Mouse (Mus musculus) adrenal gland, adult (tissue): Measurements from ENCODE around the gene Strn4.

Source experiments
- DNase-seq, 2 experiments: peaks; one replicate each; pipeline ENCODE4 v3.0.0; 2022 to 2023; ENCODE audit warnings: low spot score in 1 of 2; ENCODE audit not compliant: inconsistent age in 2 of 2

Gene Strn4

GRCm38 (mm10) chr7:16875310-16875325, 59.4 kb downstream of the Strn4 start, which contains the start of gene Dact3:
Dact3 (plus strand) TSS chr7:16875317.
- no peak for DNase-seq

- no peak for DNase-seq
Observed at GRCm38 (mm10) chr7:16875326-16875725, 59.6 kb downstream of the Strn4 start.

- peak in 1 of 2 experiments; percentile 37 for DNase-seq
Observed at GRCm38 (mm10) chr7:16876006-16876405, 60.3 kb downstream of the Strn4 start.

- DNase-seq: peak; percentile 45 to 54
Observed at GRCm38 (mm10) chr7:16876608-16877007, 60.9 kb downstream of the Strn4 start.

GRCm38 (mm10) chr7:16877717-16878116, 62.0 kb downstream of the Strn4 start:
- DNase-seq: no peak

- no peak for DNase-seq
Observed at GRCm38 (mm10) chr7:16879796-16880547, 64.3 kb downstream of the Strn4 start.

- DNase-seq: no peak
Observed at GRCm38 (mm10) chr7:16880615-16881014, 64.9 kb downstream of the Strn4 start.

- DNase-seq: no peak
Observed at GRCm38 (mm10) chr7:16883162-16883561, 67.5 kb downstream of the Strn4 start.

GRCm38 (mm10) chr7:16884334-16884733, 68.6 kb downstream of the Strn4 start:
- DNase-seq: no peak

GRCm38 (mm10) chr7:16885271-16885776, 69.6 kb downstream of the Strn4 start:
- DNase-seq: no peak

- DNase-seq: no peak
Observed at GRCm38 (mm10) chr7:16885905-16886304, 70.2 kb downstream of the Strn4 start.
